Mouse (Mus musculus) central nervous system, embryonic 18 days (tissue): ENCODE results near the gene Rcbtb1. TPM values are rescaled to one million over a fixed set of nuclear protein-coding genes. Genes with fewer than 3 reads are reported as not detected.

Experiments used
- polyA plus RNA-seq: library from polyadenylated mRNA; depleted of rRNA; stranded (reverse); fragments of >200 nt; gene quantifications from 2 replicates; pipeline ENCODE4 v1.2.3, GENCODE M21; 2012; rRNA removed

The Rcbtb1 gene
- polyA plus RNA-seq = 43.4 and 44.8 TPM in 2 replicates

GRCm38 (mm10) chr14:59200711-59201603 is at the start of gene Rcbtb1:
TSS of gene Rcbtb1 (plus strand) at chr14:59201209.

GRCm38 (mm10) chr14:59178649-59179048 is 22.4 kb upstream of the Rcbtb1 start, which contains the start of gene Gm5142:
TSS of gene Gm5142 (minus strand) at chr14:59178749.

GRCm38 (mm10) chr14:59260056-59260455 is 59.0 kb downstream of the Rcbtb1 start, which contains the start of gene Gm6904:
TSS of gene Gm6904 (minus strand) at chr14:59260216.

Other genes starting within 250 kb of the Rcbtb1 start
- not detected in 2 replicates for gene 1700129C05Rik, start 58.3 kb upstream of the Rcbtb1 start, polyA plus RNA-seq
- not detected in 2 replicates for gene Gm5142, start 22.5 kb upstream of the Rcbtb1 start, polyA plus RNA-seq
- not detected in 2 replicates for gene Gm6904, start 59.0 kb downstream of the Rcbtb1 start, polyA plus RNA-seq
- gene Phf11a, start 96.3 kb downstream of the Rcbtb1 start, polyA plus RNA-seq = 0.04 and 0.10 TPM in 2 replicates
- gene Phf11b, start 140.1 kb downstream of the Rcbtb1 start, polyA plus RNA-seq = 0.17 and 0.29 TPM in 2 replicates
- 0.28 and 0.55 TPM in 2 replicates for gene Phf11d, start 164.3 kb downstream of the Rcbtb1 start, polyA plus RNA-seq
- gene Phf11c, start 194.2 kb downstream of the Rcbtb1 start, polyA plus RNA-seq = 0.57 and 0.75 TPM in 2 replicates
- gene Setdb2, start 239.7 kb downstream of the Rcbtb1 start, polyA plus RNA-seq = 4.2 and 4.9 TPM in 2 replicates
- 8.7 and 11.5 TPM in 2 replicates for gene Cab39l, start 239.8 kb downstream of the Rcbtb1 start, polyA plus RNA-seq